Mouse (Mus musculus): ENCODE data around the gene Zbtb20. TPM values are rescaled to one million over a fixed set of nuclear protein-coding genes. Genes with fewer than 3 reads are reported as not detected.

The Zbtb20 gene
- polyA plus RNA-seq, 1 experiment from 2014 or later = 24.0 TPM

DNA sequence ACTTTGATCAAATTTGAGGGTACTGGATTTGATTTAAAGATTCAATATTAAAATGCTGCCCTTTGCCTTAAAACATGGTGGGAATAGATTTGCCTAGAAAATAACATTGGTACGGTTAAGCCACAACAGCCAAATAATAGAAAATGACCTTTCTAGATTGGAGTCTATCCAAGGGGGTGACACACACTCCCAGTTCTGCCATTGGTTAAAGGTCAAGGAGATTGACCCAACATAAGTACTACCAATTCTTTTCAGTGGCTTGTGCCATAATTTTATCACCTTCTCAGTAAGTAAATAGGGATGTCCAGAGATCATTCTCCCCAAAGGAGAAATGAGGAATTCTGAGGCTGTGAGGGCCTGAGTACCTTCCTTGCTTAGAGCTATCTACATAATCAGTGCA is 660.2 kb downstream of the Zbtb20 start:
- Histone ChIP-seq H3K4me3 (replicated peaks) (no peak overlapping the region), H3K36me3 (no peaks in the 10 kb centered on the region), H3K4me1 (peaks cover 7% of the 10 kb centered on the region; the same call in 1 of the 2 replicates), H3K4me2 (replicated peaks) (no peak overlapping the region), H3K9ac (no peak overlapping the region), H3K27me3 (no peaks in the 10 kb centered on the region), H3K27ac (replicated peaks) (no peak overlapping the region), H3K9me3 (replicated peaks) (no peaks in the 10 kb centered on the region)
- WGBS = 93% methylated on average over 1 of the region's 1 CpGs
- ATAC-seq (ENCODE audit: insufficient number of reproducible peaks, low FRiP score, low TSS enrichment, low read depth) = no peak

DNA sequence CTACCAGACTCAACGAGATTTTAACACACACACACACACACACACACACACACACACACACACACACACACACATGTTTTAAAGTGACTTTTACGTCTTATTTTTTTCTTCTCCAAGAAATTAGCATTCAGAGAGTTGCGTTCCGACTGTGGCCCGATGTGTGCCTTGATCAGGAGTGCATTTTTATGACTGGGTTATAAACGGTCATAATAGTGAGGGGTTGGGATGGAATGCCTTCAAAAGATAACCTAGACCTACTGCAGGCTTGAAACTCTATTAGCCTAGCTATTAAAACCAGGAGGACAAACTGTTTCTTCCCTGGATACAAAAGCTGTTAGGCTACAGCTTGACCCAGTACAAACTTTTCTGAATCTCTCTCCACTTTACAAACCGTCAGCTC is 661.5 kb downstream of the Zbtb20 start:
- ATAC-seq (ENCODE audit: insufficient number of reproducible peaks, low FRiP score, low TSS enrichment, low read depth) = no peak
- Histone ChIP-seq H3K9ac (no peak overlapping the region), H3K4me1 (peaks cover 7% of the 10 kb centered on the region; the same call in 1 of the 2 replicates), H3K9me3 (replicated peaks) (no peaks in the 10 kb centered on the region), H3K4me3 (replicated peaks) (no peak overlapping the region), H3K27me3 (no peaks in the 10 kb centered on the region), H3K27ac (replicated peaks) (no peak overlapping the region), H3K36me3 (no peaks in the 10 kb centered on the region), H3K4me2 (replicated peaks) (no peak overlapping the region)
- WGBS = 81% methylated on average over 7 of the region's 7 CpGs

DNA sequence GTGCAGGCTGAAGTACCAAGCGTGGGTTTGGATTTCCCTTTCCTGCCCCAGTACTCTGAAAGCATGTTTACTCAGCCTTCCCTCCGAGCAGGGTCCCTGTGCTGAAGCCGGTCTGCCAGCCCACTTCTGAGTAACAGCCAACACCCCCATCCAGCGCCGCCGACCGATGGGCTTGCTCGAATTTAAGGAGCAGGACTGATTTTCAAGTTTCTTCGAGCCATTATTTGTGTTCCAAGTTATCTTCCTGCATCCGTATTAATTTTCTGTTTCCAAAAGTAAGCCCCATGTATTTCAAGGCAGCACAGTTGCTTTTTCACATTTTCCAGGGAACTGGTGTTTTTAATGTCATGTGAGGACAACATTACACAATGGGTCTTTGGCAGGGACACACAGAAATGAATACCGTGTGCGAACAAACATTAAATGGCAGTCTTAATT is 664.0 kb downstream of the Zbtb20 start:
- no peaks in the 10 kb centered on the region for H3K27me3 ChIP-seq
- ATAC-seq (ENCODE audit: insufficient number of reproducible peaks, low FRiP score, low TSS enrichment, low read depth) = 0 out of 2 replicates have a peak, but pooled peaks have one; percentile 24
- peak overlapping the region; percentile 48; the same call in 1 of the 2 replicates for H3K27ac ChIP-seq (replicated peaks)
- no peak overlapping the region for H3K9ac ChIP-seq
- H3K4me3 ChIP-seq (replicated peaks) = no peak overlapping the region
- H3K9me3 ChIP-seq (replicated peaks) = no peaks in the 10 kb centered on the region
- 64% methylated on average over 12 of the region's 12 CpGs for WGBS
- H3K4me1 ChIP-seq = peaks cover 7% of the 10 kb centered on the region; the same call in 1 of the 2 replicates
- no peak overlapping the region for H3K4me2 ChIP-seq (replicated peaks)
- no peaks in the 10 kb centered on the region for H3K36me3 ChIP-seq

DNA sequence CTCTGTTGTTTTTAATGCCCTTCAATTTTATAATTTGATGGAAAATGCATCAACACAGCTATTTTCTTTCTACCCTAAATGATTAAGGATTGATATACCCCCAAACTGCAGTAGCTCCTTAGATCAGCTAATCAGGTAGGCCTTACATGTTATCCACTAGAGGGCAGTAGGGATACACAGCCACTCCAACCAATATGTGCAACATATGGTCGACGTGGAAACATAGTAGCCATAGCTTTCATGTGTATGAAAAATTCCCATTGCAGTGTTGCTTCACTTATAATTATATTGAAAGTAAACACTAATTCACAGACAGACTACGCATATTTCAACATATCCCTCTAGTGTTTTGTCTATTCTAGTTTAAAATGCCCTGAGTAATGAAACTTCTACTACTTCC is 664.4 kb downstream of the Zbtb20 start:
- no peak overlapping the region for H3K9ac ChIP-seq
- H3K27me3 ChIP-seq = no peaks in the 10 kb centered on the region
- no peak overlapping the region for H3K4me2 ChIP-seq (replicated peaks)
- peak; percentile 43; the same call in 1 of the 2 replicates for ATAC-seq (ENCODE audit: insufficient number of reproducible peaks, low FRiP score, low TSS enrichment, low read depth)
- no peak overlapping the region for H3K4me3 ChIP-seq (replicated peaks)
- peak overlapping the region; percentile 48 for H3K27ac ChIP-seq (replicated peaks)
- 15% methylated on average over 3 of the region's 3 CpGs for WGBS
- no peaks in the 10 kb centered on the region for H3K9me3 ChIP-seq (replicated peaks)
- H3K36me3 ChIP-seq = no peaks in the 10 kb centered on the region
- H3K4me1 ChIP-seq = peaks cover 7% of the 10 kb centered on the region; the same call in 1 of the 2 replicates

DNA sequence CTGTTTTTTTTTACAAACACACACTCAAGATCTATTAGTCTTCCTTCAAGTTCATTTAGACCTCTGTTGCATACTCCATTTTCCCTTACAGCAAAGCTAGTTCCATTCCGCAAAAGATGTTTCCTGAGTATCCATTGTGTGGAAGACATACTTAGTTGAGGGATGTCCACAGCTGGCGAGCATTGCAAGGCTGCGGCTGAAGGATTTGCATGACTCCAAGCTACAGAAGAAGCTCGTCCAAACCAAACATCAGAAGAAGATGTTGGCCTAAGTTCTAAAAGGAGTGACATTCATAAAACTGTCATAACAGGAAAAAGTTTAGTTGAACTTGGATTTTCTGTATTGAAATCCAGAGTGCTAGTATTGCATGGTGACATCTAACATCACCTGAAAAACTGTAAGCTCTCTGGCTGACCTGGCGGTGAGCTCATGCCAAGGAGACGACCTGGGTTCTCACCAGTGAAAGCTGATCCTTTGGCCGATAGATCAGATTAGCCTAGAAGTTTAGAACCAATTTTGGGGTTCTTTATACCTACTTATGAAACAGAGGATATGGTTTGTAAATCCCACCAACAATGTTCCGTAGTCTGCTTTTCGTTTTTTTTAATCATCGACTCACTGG is 665.0 kb downstream of the Zbtb20 start:
- Histone ChIP-seq H3K4me1 (peaks cover 7% of the 10 kb centered on the region; the same call in 1 of the 2 replicates), H3K9ac (no peak overlapping the region), H3K27me3 (no peaks in the 10 kb centered on the region), H3K4me3 (replicated peaks) (no peak overlapping the region), H3K27ac (replicated peaks) (peak overlapping the region; percentile 44; the same call in 1 of the 2 replicates), H3K9me3 (replicated peaks) (no peaks in the 10 kb centered on the region), H3K36me3 (no peaks in the 10 kb centered on the region), H3K4me2 (replicated peaks) (no peak overlapping the region)
- 85% methylated on average over 10 of the region's 10 CpGs for WGBS
- ATAC-seq (ENCODE audit: insufficient number of reproducible peaks, low FRiP score, low TSS enrichment, low read depth) = no peak

DNA sequence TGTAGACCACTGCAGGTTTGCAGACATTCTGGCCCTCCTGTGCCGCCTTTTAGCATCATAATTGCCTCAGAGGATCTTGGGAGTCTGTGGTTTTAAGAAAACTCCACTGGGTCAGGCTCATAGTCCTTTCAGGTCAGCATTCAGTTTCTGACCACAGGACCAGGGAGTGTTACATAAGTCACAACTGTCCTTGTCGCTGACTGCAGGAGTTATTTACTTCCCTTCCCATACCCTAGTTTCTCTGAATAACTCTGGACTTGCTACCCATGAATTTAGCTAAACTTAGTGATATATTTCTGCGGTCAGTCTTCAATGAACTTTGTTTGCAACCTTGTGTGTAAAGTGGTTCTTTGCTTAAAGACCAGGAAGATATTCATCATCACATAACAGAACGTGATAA is 669.6 kb downstream of the Zbtb20 start:
- Histone ChIP-seq H3K4me2 (replicated peaks) (no peak overlapping the region), H3K9me3 (replicated peaks) (no peaks in the 10 kb centered on the region), H3K4me3 (replicated peaks) (no peak overlapping the region), H3K9ac (no peak overlapping the region), H3K4me1 (peaks cover 21% of the 10 kb centered on the region), H3K27ac (replicated peaks) (no peak overlapping the region), H3K27me3 (no peaks in the 10 kb centered on the region), H3K36me3 (no peaks in the 10 kb centered on the region)
- ATAC-seq (ENCODE audit: insufficient number of reproducible peaks, low FRiP score, low TSS enrichment, low read depth) = no peak
- WGBS = 90% methylated on average over 4 of the region's 4 CpGs

DNA sequence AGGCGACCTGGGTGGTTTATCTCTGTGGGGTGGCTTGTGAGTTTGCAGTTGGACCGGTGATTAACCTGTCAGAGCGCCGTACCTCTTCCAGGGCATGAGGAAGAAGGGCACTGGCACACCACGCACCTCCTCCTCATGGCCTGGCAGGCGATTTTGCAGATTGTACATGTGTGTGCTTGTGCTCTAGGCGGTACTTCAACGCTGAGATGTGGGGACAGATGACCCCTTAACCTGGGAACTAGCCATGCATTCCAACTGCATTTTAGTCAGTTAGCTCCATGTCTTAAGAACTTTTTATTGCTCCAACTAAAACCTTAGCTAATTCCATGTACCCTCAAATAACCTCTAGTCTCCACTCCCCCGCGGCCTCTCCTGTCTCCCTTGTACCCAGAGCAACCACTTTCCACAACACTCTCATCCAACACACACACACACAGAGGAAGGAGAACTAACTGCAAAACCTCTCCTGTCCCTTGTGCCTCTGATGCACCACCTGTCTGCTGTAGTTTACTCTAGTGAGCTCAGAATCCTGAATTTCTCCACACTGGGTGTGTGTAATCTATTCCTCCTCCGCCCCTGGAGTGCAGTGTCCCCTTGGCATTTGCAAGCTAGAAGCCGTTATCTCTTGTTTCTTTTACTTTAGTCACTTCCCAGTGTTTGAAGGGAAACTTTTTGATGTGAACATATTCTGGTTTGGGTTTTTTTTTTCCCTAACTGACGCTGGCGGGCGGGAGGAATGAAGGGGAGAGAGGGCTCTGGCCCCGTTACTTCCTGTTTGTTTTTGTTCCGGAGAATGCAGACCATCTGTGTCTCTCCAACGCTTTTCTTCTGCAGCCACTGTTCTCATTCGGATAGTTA is 671.9 kb downstream of the Zbtb20 start:
- ATAC-seq (ENCODE audit: insufficient number of reproducible peaks, low FRiP score, low TSS enrichment, low read depth) = no peak
- peak overlapping the region; percentile 72 for H3K27ac ChIP-seq (replicated peaks)
- H3K4me1 ChIP-seq = peaks cover 21% of the 10 kb centered on the region
- no peak overlapping the region for H3K4me2 ChIP-seq (replicated peaks)
- no peak overlapping the region for H3K4me3 ChIP-seq (replicated peaks)
- WGBS = 37% methylated on average over 19 of the region's 19 CpGs
- no peaks in the 10 kb centered on the region for H3K9me3 ChIP-seq (replicated peaks)
- H3K9ac ChIP-seq = no peak overlapping the region
- no peaks in the 10 kb centered on the region for H3K36me3 ChIP-seq
- no peaks in the 10 kb centered on the region for H3K27me3 ChIP-seq

DNA sequence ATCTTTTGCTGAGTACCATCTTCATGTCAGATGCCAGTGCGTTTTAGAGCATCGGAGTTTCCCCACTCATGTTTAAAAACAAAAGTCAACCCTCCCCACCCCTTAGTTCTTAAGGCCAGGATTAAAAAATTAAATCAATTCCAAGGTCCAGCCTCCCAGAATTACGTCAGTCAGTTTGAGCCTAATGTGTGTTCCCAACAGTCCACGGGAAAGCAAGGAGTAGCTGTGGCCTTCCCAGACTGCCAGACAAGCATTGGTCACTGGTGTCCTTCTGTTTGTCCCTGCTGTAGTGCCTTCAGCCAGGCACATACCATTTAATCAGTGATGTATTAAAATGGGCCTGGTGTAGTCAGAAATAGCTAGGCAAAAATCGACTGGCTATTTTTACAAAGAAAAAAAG is 673.1 kb downstream of the Zbtb20 start:
- Histone ChIP-seq H3K4me1 (peaks cover 21% of the 10 kb centered on the region), H3K9me3 (replicated peaks) (no peaks in the 10 kb centered on the region), H3K36me3 (no peaks in the 10 kb centered on the region), H3K9ac (no peak overlapping the region), H3K4me2 (replicated peaks) (no peak overlapping the region), H3K27me3 (no peaks in the 10 kb centered on the region), H3K4me3 (replicated peaks) (no peak overlapping the region), H3K27ac (replicated peaks) (no peak overlapping the region)
- ATAC-seq (ENCODE audit: insufficient number of reproducible peaks, low FRiP score, low TSS enrichment, low read depth) = no peak
- 61% methylated on average over 5 of the region's 5 CpGs for WGBS

DNA sequence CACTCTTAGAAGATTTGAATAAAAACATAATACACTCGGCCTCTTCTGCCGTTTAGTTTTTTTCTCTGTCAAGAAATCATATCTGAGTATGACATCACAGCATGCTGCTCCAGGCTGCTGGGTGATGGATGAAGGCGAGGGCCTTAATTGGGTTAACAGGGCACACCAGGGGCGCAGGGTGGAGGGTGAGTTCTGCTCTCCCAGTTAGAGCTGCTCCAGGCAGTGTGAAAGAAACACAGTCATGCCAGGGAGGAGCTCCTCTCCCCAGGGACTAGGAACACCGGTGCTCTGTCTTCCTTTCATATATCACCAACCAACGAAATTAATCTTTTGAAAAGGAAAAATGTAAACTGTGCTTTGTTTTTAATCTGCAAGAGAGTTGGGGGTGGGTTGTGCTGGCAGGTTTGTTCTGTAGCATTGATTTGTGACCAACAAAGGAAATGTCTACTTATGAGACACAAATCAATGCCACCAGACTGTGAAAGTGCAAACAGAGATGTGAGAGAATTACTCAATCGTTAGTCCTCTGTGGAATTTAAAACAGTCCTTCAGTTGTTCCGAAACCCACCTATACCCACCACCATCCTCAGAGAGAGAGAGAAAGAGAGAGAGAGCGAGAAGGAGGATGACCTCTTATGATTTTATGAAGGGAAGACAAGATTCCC is 673.9 kb downstream of the Zbtb20 start:
- Histone ChIP-seq H3K9ac (no peak overlapping the region), H3K27me3 (no peaks in the 10 kb centered on the region), H3K4me3 (replicated peaks) (no peak overlapping the region), H3K27ac (replicated peaks) (no peak overlapping the region), H3K9me3 (replicated peaks) (no peaks in the 10 kb centered on the region), H3K4me2 (replicated peaks) (no peak overlapping the region), H3K4me1 (peaks cover 21% of the 10 kb centered on the region), H3K36me3 (no peaks in the 10 kb centered on the region)
- WGBS = 41% methylated on average over 9 of the region's 9 CpGs
- no peak; the same call in 1 of the 2 replicates for ATAC-seq (ENCODE audit: insufficient number of reproducible peaks, low FRiP score, low TSS enrichment, low read depth)

DNA sequence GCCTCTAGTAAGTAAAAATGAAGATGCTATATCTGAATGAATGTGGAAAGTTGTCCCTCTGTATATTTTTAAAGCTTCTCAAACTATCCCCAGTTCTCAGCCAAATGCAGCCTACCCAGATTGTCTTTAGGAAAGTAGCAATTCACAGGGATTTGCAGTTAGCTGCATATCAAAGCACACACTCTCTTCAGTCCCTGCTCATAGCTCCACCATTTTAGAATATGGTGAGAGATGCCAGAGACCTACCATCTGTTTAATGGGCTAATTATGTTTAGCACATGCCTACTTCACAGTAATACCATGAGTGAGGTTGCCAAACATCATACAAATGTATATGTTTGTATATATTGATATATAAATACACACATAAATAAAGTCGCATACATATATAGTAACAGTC is 676.8 kb downstream of the Zbtb20 start:
- H3K4me1 ChIP-seq = peaks cover 17% of the 10 kb centered on the region
- H3K9ac ChIP-seq = no peak overlapping the region
- ATAC-seq (ENCODE audit: insufficient number of reproducible peaks, low FRiP score, low TSS enrichment, low read depth) = no peak
- H3K4me3 ChIP-seq (replicated peaks) = no peak overlapping the region
- H3K4me2 ChIP-seq (replicated peaks) = no peak overlapping the region
- WGBS = 87% methylated on average over 1 of the region's 1 CpGs
- no peaks in the 10 kb centered on the region for H3K36me3 ChIP-seq
- no peaks in the 10 kb centered on the region for H3K27me3 ChIP-seq
- H3K27ac ChIP-seq (replicated peaks) = no peak overlapping the region
- no peaks in the 10 kb centered on the region for H3K9me3 ChIP-seq (replicated peaks)

DNA sequence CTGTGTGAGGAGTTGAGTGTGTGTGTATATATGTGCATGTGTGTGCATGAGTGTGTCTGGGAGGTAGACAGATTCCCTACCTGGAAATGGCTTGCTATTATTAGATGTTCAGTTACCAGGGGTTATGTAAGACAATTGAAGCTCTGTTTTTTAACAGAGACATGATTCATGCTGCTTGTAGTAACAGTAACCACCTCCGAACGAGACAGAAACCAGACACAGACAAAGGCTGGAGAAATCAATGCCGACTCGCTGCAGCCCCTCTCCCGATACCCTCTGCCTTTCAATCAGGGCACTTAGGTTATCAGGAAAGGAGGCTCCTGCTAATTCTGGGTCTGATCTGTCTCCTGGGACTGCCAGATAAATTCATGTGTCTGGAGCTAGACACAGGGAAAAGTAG is 681.7 kb downstream of the Zbtb20 start:
- no peaks in the 10 kb centered on the region for H3K36me3 ChIP-seq
- 51% methylated on average over 5 of the region's 5 CpGs for WGBS
- no peak for ATAC-seq (ENCODE audit: insufficient number of reproducible peaks, low FRiP score, low TSS enrichment, low read depth)
- H3K27ac ChIP-seq (replicated peaks) = no peak overlapping the region
- no peaks in the 10 kb centered on the region for H3K9me3 ChIP-seq (replicated peaks)
- no peaks in the 10 kb centered on the region for H3K27me3 ChIP-seq
- no peaks in the 10 kb centered on the region for H3K4me1 ChIP-seq
- H3K4me3 ChIP-seq (replicated peaks) = no peak overlapping the region
- H3K9ac ChIP-seq = no peak overlapping the region
- no peak overlapping the region for H3K4me2 ChIP-seq (replicated peaks)

Data from embryonic facial prominence, embryonic 15.5 days (tissue).